Mouse (Mus musculus): ENCODE measurements around the gene Dgkq. TPM values are rescaled to one million over a fixed set of nuclear protein-coding genes. Genes with fewer than 3 reads are reported as not detected.

Gene Dgkq
- total RNA-seq, 1 experiment, result 25.5 TPM

GRCm38 (mm10) chr5:108650341-108650740, 19.1 kb downstream of the Dgkq start:
- Histone ChIP-seq H3K4me1 (ENCODE audit: control insufficient read depth in 2 of 2, insufficient read depth in 2 of 2, low read length in 2 of 2, poor library complexity in 1 of 2) (no peaks in the 10 kb centered on the region), H3K27ac (ENCODE audit: insufficient read depth, low read depth, low read length, poor library complexity, severe bottlenecking) (no peak overlapping the region), H3K4me3 (ENCODE audit: insufficient read depth in 1 of 2, low read depth in 1 of 2, low read length in 2 of 2, poor library complexity in 1 of 2, severe bottlenecking in 1 of 2) (no peak overlapping the region), H3K36me3 (ENCODE audit: control insufficient read depth, insufficient read depth, low read length, poor library complexity, severe bottlenecking) (peaks cover 39% of the 10 kb centered on the region), H3K9me3 (ENCODE audit: control insufficient read depth, insufficient read depth, low read depth, low read length) (no peaks in the 10 kb centered on the region), H3K9ac (ENCODE audit: insufficient read depth, low read depth, low read length, poor library complexity, severe bottlenecking) (no peak overlapping the region)
- TF ChIP-seq CHD2 (IDR thresholded peaks at IDR 0.05; ENCODE audit: low read depth, low read length) (no peak), ZC3H11A (IDR thresholded peaks at IDR 0.05; ENCODE audit: borderline replicate concordance, low read depth, low read length) (no peak), MAFK (IDR thresholded peaks at IDR 0.05; ENCODE audit: insufficient read depth, low read depth, low read length) (no peak), HCFC1 (IDR thresholded peaks at IDR 0.05; ENCODE audit: borderline replicate concordance, insufficient read depth, low read length) (no peak), ZNF384 (IDR thresholded peaks at IDR 0.05; ENCODE audit: low read depth, low read length) (no peak)
- in situ Hi-C loops (cut with MboI; ENCODE audit: low sequenced_read_pairs in 2 of 2, unreplicated experiment in 2 of 2), result no loop called here
- no peak for DNase-seq (ENCODE audit: low read depth, low spot score)

GRCm38 (mm10) chr5:108648937-108649576, 20.4 kb downstream of the Dgkq start:
- TF ChIP-seq ZNF384 (IDR thresholded peaks at IDR 0.05; ENCODE audit: low read depth, low read length) (no peak), CHD2 (IDR thresholded peaks at IDR 0.05; ENCODE audit: low read depth, low read length) (no peak), MAFK (IDR thresholded peaks at IDR 0.05; ENCODE audit: insufficient read depth, low read depth, low read length) (no peak), ZC3H11A (IDR thresholded peaks at IDR 0.05; ENCODE audit: borderline replicate concordance, low read depth, low read length) (no peak)
- peaks cover 33% of the 10 kb centered on the region for H3K36me3 ChIP-seq (ENCODE audit: control insufficient read depth, insufficient read depth, low read length, poor library complexity, severe bottlenecking)
- H3K9me3 ChIP-seq (ENCODE audit: control insufficient read depth, insufficient read depth, low read depth, low read length), result no peaks in the 10 kb centered on the region
- in situ Hi-C loops (cut with MboI; ENCODE audit: low sequenced_read_pairs in 2 of 2, unreplicated experiment in 2 of 2), result no loop called here
- no peak for DNase-seq (ENCODE audit: low read depth, low spot score)
- no peak overlapping the region for H3K9ac ChIP-seq (ENCODE audit: insufficient read depth, low read depth, low read length, poor library complexity, severe bottlenecking)
- no peak overlapping the region for H3K4me3 ChIP-seq (ENCODE audit: insufficient read depth in 1 of 2, low read depth in 1 of 2, low read length in 2 of 2, poor library complexity in 1 of 2, severe bottlenecking in 1 of 2)
- no peaks in the 10 kb centered on the region for H3K4me1 ChIP-seq (ENCODE audit: control insufficient read depth in 2 of 2, insufficient read depth in 2 of 2, low read length in 2 of 2, poor library complexity in 1 of 2)
- H3K27ac ChIP-seq (ENCODE audit: insufficient read depth, low read depth, low read length, poor library complexity, severe bottlenecking), result no peak overlapping the region; the same call in 1 of the 2 replicates

- in situ Hi-C loops (cut with MboI; ENCODE audit: low sequenced_read_pairs in 2 of 2, unreplicated experiment in 2 of 2), result no loop called here
- no peaks in the 10 kb centered on the region for H3K4me1 ChIP-seq (ENCODE audit: control insufficient read depth in 2 of 2, insufficient read depth in 2 of 2, low read length in 2 of 2, poor library complexity in 1 of 2)
- no peaks in the 10 kb centered on the region for H3K9me3 ChIP-seq (ENCODE audit: control insufficient read depth, insufficient read depth, low read depth, low read length)
- H3K36me3 ChIP-seq (ENCODE audit: control insufficient read depth, insufficient read depth, low read length, poor library complexity, severe bottlenecking), result peaks cover 23% of the 10 kb centered on the region
- no peak overlapping the region for H3K9ac ChIP-seq (ENCODE audit: insufficient read depth, low read depth, low read length, poor library complexity, severe bottlenecking)
- no peak for DNase-seq (ENCODE audit: low read depth, low spot score)
- no peak overlapping the region for H3K4me3 ChIP-seq (ENCODE audit: insufficient read depth in 1 of 2, low read depth in 1 of 2, low read length in 2 of 2, poor library complexity in 1 of 2, severe bottlenecking in 1 of 2)
- TF ChIP-seq ZNF384 (IDR thresholded peaks at IDR 0.05; ENCODE audit: low read depth, low read length), result no peak
- H3K27ac ChIP-seq (ENCODE audit: insufficient read depth, low read depth, low read length, poor library complexity, severe bottlenecking), result no peak overlapping the region
Observed at GRCm38 (mm10) chr5:108647820-108648465, 21.5 kb downstream of the Dgkq start.

- Histone ChIP-seq H3K4me1 (ENCODE audit: control insufficient read depth in 2 of 2, insufficient read depth in 2 of 2, low read length in 2 of 2, poor library complexity in 1 of 2) (no peaks in the 10 kb centered on the region), H3K27ac (ENCODE audit: insufficient read depth, low read depth, low read length, poor library complexity, severe bottlenecking) (no peak overlapping the region), H3K9ac (ENCODE audit: insufficient read depth, low read depth, low read length, poor library complexity, severe bottlenecking) (no peak overlapping the region), H3K36me3 (ENCODE audit: control insufficient read depth, insufficient read depth, low read length, poor library complexity, severe bottlenecking) (peaks cover 20% of the 10 kb centered on the region), H3K4me3 (ENCODE audit: insufficient read depth in 1 of 2, low read depth in 1 of 2, low read length in 2 of 2, poor library complexity in 1 of 2, severe bottlenecking in 1 of 2) (no peak overlapping the region), H3K9me3 (ENCODE audit: control insufficient read depth, insufficient read depth, low read depth, low read length) (no peaks in the 10 kb centered on the region)
- TF ChIP-seq CHD2 (IDR thresholded peaks at IDR 0.05; ENCODE audit: low read depth, low read length) (no peak), ZNF384 (IDR thresholded peaks at IDR 0.05; ENCODE audit: low read depth, low read length) (no peak), ZC3H11A (IDR thresholded peaks at IDR 0.05; ENCODE audit: borderline replicate concordance, low read depth, low read length) (no peak), MAFK (IDR thresholded peaks at IDR 0.05; ENCODE audit: insufficient read depth, low read depth, low read length) (no peak), HCFC1 (IDR thresholded peaks at IDR 0.05; ENCODE audit: borderline replicate concordance, insufficient read depth, low read length) (no peak)
- DNase-seq (ENCODE audit: low read depth, low spot score), result no peak
- in situ Hi-C loops (cut with MboI; ENCODE audit: low sequenced_read_pairs in 2 of 2, unreplicated experiment in 2 of 2), result no loop called here
Observed at GRCm38 (mm10) chr5:108647311-108647710, 22.2 kb downstream of the Dgkq start.

- no peak for TF ChIP-seq ZC3H11A (IDR thresholded peaks at IDR 0.05; ENCODE audit: borderline replicate concordance, low read depth, low read length)
- no peak for TF ChIP-seq HCFC1 (IDR thresholded peaks at IDR 0.05; ENCODE audit: borderline replicate concordance, insufficient read depth, low read length)
- TF ChIP-seq MAFK (IDR thresholded peaks at IDR 0.05; ENCODE audit: insufficient read depth, low read depth, low read length), result no peak
- no peak for TF ChIP-seq ZNF384 (IDR thresholded peaks at IDR 0.05; ENCODE audit: low read depth, low read length)
- no peak for TF ChIP-seq CHD2 (IDR thresholded peaks at IDR 0.05; ENCODE audit: low read depth, low read length)
- no peak for DNase-seq (ENCODE audit: low read depth, low spot score)
- in situ Hi-C loops (cut with MboI; ENCODE audit: low sequenced_read_pairs in 2 of 2, unreplicated experiment in 2 of 2), result no loop called here
- Histone ChIP-seq H3K9me3 (ENCODE audit: control insufficient read depth, insufficient read depth, low read depth, low read length) (no peaks in the 10 kb centered on the region), H3K4me3 (ENCODE audit: insufficient read depth in 1 of 2, low read depth in 1 of 2, low read length in 2 of 2, poor library complexity in 1 of 2, severe bottlenecking in 1 of 2) (no peak overlapping the region), H3K4me1 (ENCODE audit: control insufficient read depth in 2 of 2, insufficient read depth in 2 of 2, low read length in 2 of 2, poor library complexity in 1 of 2) (no peaks in the 10 kb centered on the region), H3K36me3 (ENCODE audit: control insufficient read depth, insufficient read depth, low read length, poor library complexity, severe bottlenecking) (peaks cover 18% of the 10 kb centered on the region), H3K9ac (ENCODE audit: insufficient read depth, low read depth, low read length, poor library complexity, severe bottlenecking) (no peak overlapping the region), H3K27ac (ENCODE audit: insufficient read depth, low read depth, low read length, poor library complexity, severe bottlenecking) (no peak overlapping the region)
Observed at GRCm38 (mm10) chr5:108646343-108646660, 23.2 kb downstream of the Dgkq start.
